Mouse (Mus musculus) embryonic stem cell, embryonic (primary cell): ENCODE results near the gene Pltp.

Experiments
- CTCF ChIA-PET, 4 experiments: fragments of 300-600 bp in 2 of 4; fragments of 350-600 bp in 2 of 4; sonication (Branson Sonifier 250); formaldehyde crosslinking; loops; one replicate each; lab custom pipeline; 2022; ENCODE audit warnings: inconsistent platforms in 2 of 4; lab: Charles Lee
- POLR2A ChIA-PET, 4 experiments: fragments of 300-600 bp in 2 of 4; fragments of 350-600 bp in 2 of 4; sonication (Branson Sonifier 250); formaldehyde crosslinking; loops; one replicate each; lab custom pipeline; 2022; ENCODE audit warnings: antibody characterized with exemption in 4 of 4, inconsistent platforms in 1 of 4; lab: Charles Lee

The Pltp gene

GRCm38 (mm10) chr2:164794293-164794692, 63.2 kb downstream of the Pltp start:
- ChIA-PET POLR2A (interaction anchor here (0.6 to 24.1 kb wide), 64 partner anchors 9 to 271 kb away, joined by 3 to 694 read pairs (median 5); partner anchors contain the start of genes Acot8 (in 4 of the 4), Zswim3 (in 4 of the 4), Snx21 (in 3 of the 4) and Ube2c (in 3 of the 4)), CTCF (interaction anchor here (0.5 to 6.8 kb wide), 101 partner anchors 9 to 1599 kb away, joined by 3 to 91 read pairs (median 5); partner anchors contain the start of genes Acot8 (in 4 of the 4), Snx21 (in 4 of the 4), Zswim3 (in 4 of the 4) and Ctsa (in 3 of the 4))

- POLR2A ChIA-PET = interaction anchor here (0.5 to 24.1 kb wide), 70 partner anchors 8 to 1729 kb away, joined by 3 to 694 read pairs (median 5); partner anchors contain the start of genes Acot8 (in 4 of the 4), Zswim3 (in 4 of the 4), Snx21 (in 3 of the 4) and Ube2c (in 3 of the 4)
- CTCF ChIA-PET = interaction anchor here (0.5 to 6.8 kb wide), 114 partner anchors 8 to 1600 kb away, joined by 3 to 91 read pairs (median 5); partner anchors contain the start of genes Acot8 (in 4 of the 4), Snx21 (in 4 of the 4), Zswim1 (in 4 of the 4) and Zswim3 (in 4 of the 4)
Observed at GRCm38 (mm10) chr2:164793772-164794171, 63.7 kb downstream of the Pltp start.

GRCm38 (mm10) chr2:164793236-164793635, 64.3 kb downstream of the Pltp start:
- ChIA-PET POLR2A (interaction anchor here (0.5 to 24.1 kb wide), 59 partner anchors 8 to 1730 kb away, joined by 3 to 694 read pairs (median 5); partner anchors contain the start of genes Acot8 (in 4 of the 4), Zswim3 (in 4 of the 4), Snx21 (in 3 of the 4) and Ube2c (in 3 of the 4)), CTCF (interaction anchor here (0.6 to 6.8 kb wide), 90 partner anchors 8 to 507 kb away, joined by 3 to 91 read pairs (median 5); partner anchors contain the start of genes Acot8 (in 4 of the 4), Zswim1 (in 4 of the 4), Zswim3 (in 4 of the 4) and Ctsa (in 3 of the 4))

- CTCF ChIA-PET = interaction anchor here (0.6 to 6.8 kb wide), 60 partner anchors 8 to 508 kb away, joined by 3 to 91 read pairs (median 6); partner anchors contain the start of genes Acot8 (in 4 of the 4), Zswim1 (in 4 of the 4), Zswim3 (in 4 of the 4) and Snx21 (in 3 of the 4)
- POLR2A ChIA-PET = interaction anchor here in 3 of 4 experiments (0.6 to 24.1 kb wide), 42 partner anchors 8 to 1066 kb away, joined by 3 to 694 read pairs (median 8); partner anchors contain the start of genes Acot8 (in 3 of the 3), Snx21 (in 3 of the 3), Ube2c (in 3 of the 3) and Zswim1 (in 3 of the 3)
Observed at GRCm38 (mm10) chr2:164792400-164793190, 64.9 kb downstream of the Pltp start.

GRCm38 (mm10) chr2:164791841-164792261, 65.7 kb downstream of the Pltp start:
- CTCF ChIA-PET = interaction anchor here in 3 of 4 experiments (0.5 to 6.8 kb wide), 13 partner anchors 7 to 375 kb away, joined by 3 to 91 read pairs (median 4); partner anchors contain the start of genes Snx21 (in 2 of the 3), Acot8 (in 1 of the 3), Zswim1 (in 1 of the 3) and Zswim3 (in 1 of the 3)
- POLR2A ChIA-PET = interaction anchor here in 3 of 4 experiments (1.0 to 24.1 kb wide), 16 partner anchors 7 to 122 kb away, joined by 3 to 694 read pairs (median 16); partner anchors contain the start of genes Acot8 (in 2 of the 3), Zswim1 (in 2 of the 3), Zswim3 (in 2 of the 3) and Ctsa (in 1 of the 3)

GRCm38 (mm10) chr2:164790451-164790850, 67.1 kb downstream of the Pltp start:
- ChIA-PET POLR2A (interaction anchor here in 2 of 4 experiments (1.7 to 24.1 kb wide), 8 partner anchors 11 to 45 kb away, joined by 4 to 694 read pairs (median 156); partner anchors contain the start of genes Acot8 (in 2 of the 2), Ctsa (in 2 of the 2), Neurl2 (in 2 of the 2) and Zswim1 (in 2 of the 2)), CTCF (interaction anchor here in 2 of 4 experiments (0.5 to 1.7 kb wide), 3 partner anchors 8 to 75 kb away, joined by 4 to 5 read pairs (median 4); no protein-coding TSS in a partner anchor)
